Mouse (Mus musculus) forebrain, embryonic 14.5 days (tissue): ENCODE measurements around the gene Nos1ap. TPM values are rescaled to one million over a fixed set of nuclear protein-coding genes. Genes with fewer than 3 reads are reported as not detected.

Experiments
- ATAC-seq: fragments of 200-750 bp; cut with Nextera tagmentation; 2 replicates; pipeline ENCODE4 v1.8.0; 2017; ENCODE audit warnings: mild to moderate bottlenecking, moderate library complexity
- DNase-seq: peaks from one replicate; pipeline ENCODE4 v3.0.0-alpha.2; 2015; ENCODE audit warnings: low spot score
- H3K27ac ChIP-seq: fragments of 300-500 bp; sonication (generic); 2 replicates; pipeline ENCODE4 v1.5.1; 2014; ENCODE audit warnings: low read depth, mild to moderate bottlenecking, control low read depth, low read length, moderate library complexity
- H3K27me3 ChIP-seq: fragments of 300-500 bp; sonication (generic); replicated peaks from 2 replicates; pipeline ENCODE4 v1.6.1; 2014; ENCODE audit warnings: low read length, control low read depth, mixed read lengths; ENCODE audit not compliant: control insufficient read depth, insufficient read depth
- H3K36me3 ChIP-seq: fragments of 300-500 bp; sonication (generic); 2 replicates; pipeline ENCODE4 v1.6.1; 2014; ENCODE audit warnings: low read length, control low read depth; ENCODE audit not compliant: control insufficient read depth, insufficient read depth
- H3K4me1 ChIP-seq: fragments of 300-500 bp; sonication (generic); 2 replicates; pipeline ENCODE4 v1.6.1; 2014; ENCODE audit warnings: antibody characterized with exemption, low read length, control low read depth; ENCODE audit not compliant: control insufficient read depth, insufficient read depth
- H3K4me2 ChIP-seq: fragments of 300-500 bp; sonication (generic); 2 replicates; pipeline ENCODE4 v1.6.1; 2014; ENCODE audit warnings: mild to moderate bottlenecking, control low read depth, low read length
- H3K4me3 ChIP-seq: fragments of 300-500 bp; sonication (generic); 2 replicates; pipeline ENCODE4 v1.5.1; 2014; ENCODE audit warnings: low read depth, low read length, control low read depth
- H3K9ac ChIP-seq: fragments of 300-500 bp; sonication (generic); 2 replicates; pipeline ENCODE4 v1.6.1; 2014; ENCODE audit warnings: mild to moderate bottlenecking, low read length, control low read depth, moderate library complexity
- H3K9me3 ChIP-seq: fragments of 300-500 bp; sonication (generic); replicated peaks from 2 replicates; pipeline ENCODE4 v1.6.1; 2016; ENCODE audit warnings: low read length, control low read depth, mixed read lengths; ENCODE audit not compliant: control insufficient read depth
- WGBS: fragments of 180-500 bp; shearing (Covaris S2); extraction: QIAGEN DNeasy Blood & Tissue Kit; methylation state at CpG from one replicate; pipeline ENCODE4 v1.1.7; 2014; 5-methylcytosine and 5-hydroxymethylcytosine counted together
- polyA plus RNA-seq: library from polyadenylated mRNA; unstranded; fragments of >200 nt; fragmentation: Nextera tagmentation; extraction: Ambion mirVana; gene quantifications from 2 replicates; pipeline ENCODE4 v1.2.1, GENCODE M21; 2014

The Nos1ap gene
- polyA plus RNA-seq, 1 experiment from 2014 or later = 8.4 TPM

GRCm38 (mm10) chr1:170360183-170360915 lies 229.3 kb downstream of the Nos1ap start:
- Histone ChIP-seq H3K4me3 (no peak overlapping the region), H3K27ac (no peak overlapping the region), H3K4me1 (no peaks in the 10 kb centered on the region), H3K4me2 (no peak overlapping the region), H3K9ac (no peak overlapping the region), H3K36me3 (no peaks in the 10 kb centered on the region), H3K27me3 (no peaks in the 10 kb centered on the region), H3K9me3 (no peaks in the 10 kb centered on the region)
- WGBS = 73% methylated on average over 10 of the region's 10 CpGs
- DNase-seq = no peak
- ATAC-seq = no peak

GRCm38 (mm10) chr1:170353335-170353734 lies 236.3 kb downstream of the Nos1ap start:
- no peak overlapping the region for H3K4me2 ChIP-seq
- no peaks in the 10 kb centered on the region for H3K27me3 ChIP-seq
- WGBS = 69% methylated on average over 3 of the region's 3 CpGs
- H3K9ac ChIP-seq = no peak overlapping the region
- H3K4me3 ChIP-seq = no peak overlapping the region
- no peak overlapping the region for H3K27ac ChIP-seq
- no peaks in the 10 kb centered on the region for H3K9me3 ChIP-seq
- H3K36me3 ChIP-seq = no peaks in the 10 kb centered on the region
- H3K4me1 ChIP-seq = no peaks in the 10 kb centered on the region
- ATAC-seq (no peak), DNase-seq (no peak)

- H3K27me3 ChIP-seq = no peaks in the 10 kb centered on the region
- no peak overlapping the region for H3K4me3 ChIP-seq
- ATAC-seq (no peak), DNase-seq (no peak)
- H3K27ac ChIP-seq = no peak overlapping the region
- no peaks in the 10 kb centered on the region for H3K36me3 ChIP-seq
- H3K4me1 ChIP-seq = no peaks in the 10 kb centered on the region
- H3K4me2 ChIP-seq = no peak overlapping the region
- H3K9ac ChIP-seq = no peak overlapping the region
- H3K9me3 ChIP-seq = no peaks in the 10 kb centered on the region
Observed at GRCm38 (mm10) chr1:170351080-170351479, 238.6 kb downstream of the Nos1ap start.

- ATAC-seq (no peak), DNase-seq (no peak)
- no peak overlapping the region for H3K27ac ChIP-seq
- H3K9me3 ChIP-seq = no peaks in the 10 kb centered on the region
- no peaks in the 10 kb centered on the region for H3K4me1 ChIP-seq
- no peak overlapping the region for H3K4me3 ChIP-seq
- H3K36me3 ChIP-seq = no peaks in the 10 kb centered on the region
- H3K4me2 ChIP-seq = no peak overlapping the region
- H3K9ac ChIP-seq = no peak overlapping the region
- H3K27me3 ChIP-seq = no peaks in the 10 kb centered on the region
- 78% methylated on average over 3 of the region's 3 CpGs for WGBS
Observed at GRCm38 (mm10) chr1:170346266-170346665, 243.4 kb downstream of the Nos1ap start.

GRCm38 (mm10) chr1:170343906-170344305 lies 245.8 kb downstream of the Nos1ap start:
- no peak for DNase-seq
- no peak overlapping the region for H3K4me2 ChIP-seq
- H3K4me1 ChIP-seq = no peaks in the 10 kb centered on the region
- H3K27me3 ChIP-seq = no peaks in the 10 kb centered on the region
- no peak for ATAC-seq
- WGBS = 93% methylated on average over 4 of the region's 4 CpGs
- no peaks in the 10 kb centered on the region for H3K9me3 ChIP-seq
- H3K4me3 ChIP-seq = no peak overlapping the region
- H3K9ac ChIP-seq = no peak overlapping the region
- H3K27ac ChIP-seq = no peak overlapping the region
- H3K36me3 ChIP-seq = no peaks in the 10 kb centered on the region

GRCm38 (mm10) chr1:170343081-170343480 lies 246.6 kb downstream of the Nos1ap start:
- Histone ChIP-seq H3K4me2 (no peak overlapping the region), H3K4me3 (no peak overlapping the region), H3K27me3 (no peaks in the 10 kb centered on the region), H3K4me1 (no peaks in the 10 kb centered on the region), H3K27ac (no peak overlapping the region), H3K9ac (no peak overlapping the region), H3K9me3 (no peaks in the 10 kb centered on the region), H3K36me3 (no peaks in the 10 kb centered on the region)
- 45% methylated on average over 8 of the region's 8 CpGs for WGBS
- ATAC-seq (no peak), DNase-seq (peak; percentile 25)

GRCm38 (mm10) chr1:170339943-170340342 lies 249.7 kb downstream of the Nos1ap start:
- WGBS = 92% methylated on average over 3 of the region's 3 CpGs
- Histone ChIP-seq H3K27me3 (no peaks in the 10 kb centered on the region), H3K4me1 (no peaks in the 10 kb centered on the region), H3K9me3 (no peaks in the 10 kb centered on the region), H3K4me2 (no peak overlapping the region), H3K36me3 (no peaks in the 10 kb centered on the region), H3K27ac (no peak overlapping the region), H3K9ac (no peak overlapping the region), H3K4me3 (no peak overlapping the region)
- no peak for ATAC-seq
- DNase-seq = no peak

GRCm38 (mm10) chr1:170332775-170333174 lies 256.9 kb downstream of the Nos1ap start:
- no peaks in the 10 kb centered on the region for H3K4me1 ChIP-seq
- no peak overlapping the region for H3K27ac ChIP-seq
- H3K27me3 ChIP-seq = no peaks in the 10 kb centered on the region
- H3K9me3 ChIP-seq = no peaks in the 10 kb centered on the region
- 70% methylated on average over 4 of the region's 4 CpGs for WGBS
- ATAC-seq (no peak), DNase-seq (no peak)
- H3K4me3 ChIP-seq = no peak overlapping the region
- H3K9ac ChIP-seq = no peak overlapping the region
- H3K4me2 ChIP-seq = no peak overlapping the region
- 0 out of 2 replicates have a peak, but pooled peaks cover 3% of the 10 kb centered on the region for H3K36me3 ChIP-seq

- H3K4me2 ChIP-seq = no peak overlapping the region
- no peaks in the 10 kb centered on the region for H3K9me3 ChIP-seq
- H3K27ac ChIP-seq = no peak overlapping the region
- H3K4me3 ChIP-seq = no peak overlapping the region
- no peak overlapping the region for H3K9ac ChIP-seq
- no peaks in the 10 kb centered on the region for H3K27me3 ChIP-seq
- WGBS = 79% methylated on average over 6 of the region's 6 CpGs
- H3K36me3 ChIP-seq = 0 out of 2 replicates have a peak, but pooled peaks cover 3% of the 10 kb centered on the region
- DNase-seq (no peak), ATAC-seq (no peak)
- H3K4me1 ChIP-seq = no peaks in the 10 kb centered on the region
Observed at GRCm38 (mm10) chr1:170331926-170332325, 257.7 kb downstream of the Nos1ap start.
